Mouse (Mus musculus): ENCODE data around the gene Setd3.

Gene Setd3

GRCm38 (mm10) chr12:108070685-108071662 is 108.1 kb downstream of the Setd3 start:
- peak; percentile 42 for DNase-seq (ENCODE audit: low spot score)

- DNase-seq (ENCODE audit: low spot score) = peak; percentile 40
Observed at GRCm38 (mm10) chr12:108069504-108069903, 109.6 kb downstream of the Setd3 start.

- no peak for DNase-seq (ENCODE audit: low spot score)
Observed at GRCm38 (mm10) chr12:108067811-108068375, 111.2 kb downstream of the Setd3 start.

- no peak for DNase-seq (ENCODE audit: low spot score)
Observed at GRCm38 (mm10) chr12:108067231-108067630, 111.9 kb downstream of the Setd3 start.

GRCm38 (mm10) chr12:108064396-108064998 is 114.6 kb downstream of the Setd3 start:
- peak; percentile 64 for DNase-seq (ENCODE audit: low spot score)

- DNase-seq (ENCODE audit: low spot score) = peak; percentile 37
Observed at GRCm38 (mm10) chr12:108063986-108064385, 115.1 kb downstream of the Setd3 start.

- DNase-seq (ENCODE audit: low spot score) = no peak
Observed at GRCm38 (mm10) chr12:108062137-108062536, 117.0 kb downstream of the Setd3 start.

GRCm38 (mm10) chr12:108061661-108062060 is 117.5 kb downstream of the Setd3 start:
- no peak for DNase-seq (ENCODE audit: low spot score)
